Mouse (Mus musculus): Measurements from ENCODE around the gene Phactr4. TPM values are rescaled to one million over a fixed set of nuclear protein-coding genes. Genes with fewer than 3 reads are reported as not detected.

Phactr4 gene
- polyA plus RNA-seq, 1 experiment, result 13.4 TPM

GRCm38 (mm10) chr4:132383455-132383854 lies 38.8 kb downstream of the Phactr4 start:
- WGBS, result 65% methylated on average over 3 of the region's 3 CpGs
- TF ChIP-seq CTCF (IDR thresholded peaks at IDR 0.05; ENCODE audit: insufficient read depth, low read length) (no peak), POLR2A (IDR thresholded peaks at IDR 0.05; ENCODE audit: borderline replicate concordance, extremely low read depth, low read depth, low read length) (no peak)
- H3K4me3 ChIP-seq (replicated peaks; ENCODE audit: extremely low read depth, low read depth, low read length), result no peak overlapping the region
- DNase-seq, result no peak
- peaks cover 23% of the 10 kb centered on the region for H3K4me1 ChIP-seq (ENCODE audit: control insufficient read depth, insufficient read depth, low read length)

GRCm38 (mm10) chr4:132382296-132382695 lies 40.0 kb downstream of the Phactr4 start:
- WGBS, result 52% methylated on average over 4 of the region's 4 CpGs
- Histone ChIP-seq H3K4me1 (ENCODE audit: control insufficient read depth, insufficient read depth, low read length) (peaks cover 15% of the 10 kb centered on the region), H3K4me3 (replicated peaks; ENCODE audit: extremely low read depth, low read depth, low read length) (no peak overlapping the region)
- TF ChIP-seq CTCF (IDR thresholded peaks at IDR 0.05; ENCODE audit: insufficient read depth, low read length) (no peak), POLR2A (IDR thresholded peaks at IDR 0.05; ENCODE audit: borderline replicate concordance, extremely low read depth, low read depth, low read length) (no peak)
- no peak for DNase-seq

DNA sequence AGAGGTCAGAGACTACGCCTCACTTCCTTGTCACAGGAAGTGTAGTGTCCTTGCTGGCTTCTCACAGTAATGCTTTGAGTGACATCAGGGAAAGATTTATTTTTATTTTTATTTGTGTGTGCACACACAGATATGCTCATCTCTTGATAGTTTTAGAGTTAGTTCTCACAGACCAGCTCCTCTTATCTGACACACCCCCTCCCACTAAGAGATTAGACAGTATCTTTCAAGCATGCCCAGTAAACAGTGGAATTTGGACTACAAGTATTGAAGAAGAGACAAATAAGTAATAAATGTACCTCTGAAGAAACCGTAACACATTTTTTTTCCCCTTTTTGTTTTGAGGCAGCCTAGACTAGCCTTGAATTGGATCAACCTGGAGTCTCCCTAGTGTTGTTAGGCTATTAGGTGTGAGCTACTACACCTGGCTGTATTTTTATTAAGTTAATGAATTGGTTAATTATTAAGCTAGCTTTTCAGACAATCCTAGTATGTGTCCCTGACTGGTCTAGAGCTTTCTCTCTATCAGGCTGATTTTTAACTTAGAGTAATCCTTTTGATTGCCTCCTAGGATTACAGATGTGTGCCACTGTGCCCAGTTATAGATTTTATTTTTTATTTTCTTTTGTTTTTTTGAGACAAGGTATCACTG lies 41.2 kb downstream of the Phactr4 start:
- no peak for DNase-seq
- WGBS, result 83% methylated on average over 2 of the region's 2 CpGs

GRCm38 (mm10) chr4:132373820-132374219 lies 48.5 kb downstream of the Phactr4 start:
- DNase-seq, result no peak
- 100% methylated on average over 1 of the region's 1 CpGs for WGBS
- TF ChIP-seq POLR2A (IDR thresholded peaks at IDR 0.05; ENCODE audit: borderline replicate concordance, extremely low read depth, low read depth, low read length) (no peak), CTCF (IDR thresholded peaks at IDR 0.05; ENCODE audit: insufficient read depth, low read length) (no peak)
- peaks cover 2% of the 10 kb centered on the region; the same call in 1 of the 2 replicates for H3K4me1 ChIP-seq (ENCODE audit: control insufficient read depth, insufficient read depth, low read length)
- H3K4me3 ChIP-seq (replicated peaks; ENCODE audit: extremely low read depth, low read depth, low read length), result no peak overlapping the region

More for the DNA sequence above, 41.2 kb downstream of the Phactr4 start:
- H3K4me3 ChIP-seq (replicated peaks; ENCODE audit: extremely low read depth, low read depth, low read length), result no peak overlapping the region
- H3K4me1 ChIP-seq (ENCODE audit: control insufficient read depth, insufficient read depth, low read length), result peaks cover 10% of the 10 kb centered on the region
- TF ChIP-seq POLR2A (IDR thresholded peaks at IDR 0.05; ENCODE audit: borderline replicate concordance, extremely low read depth, low read depth, low read length) (no peak), CTCF (IDR thresholded peaks at IDR 0.05; ENCODE audit: insufficient read depth, low read length) (no peak)

- no peaks in the 10 kb centered on the region for H3K4me1 ChIP-seq (ENCODE audit: control insufficient read depth, insufficient read depth, low read length)
- WGBS, result 67% methylated on average over 8 of the region's 8 CpGs
- TF ChIP-seq CTCF (IDR thresholded peaks at IDR 0.05; ENCODE audit: insufficient read depth, low read length), result no peak
- TF ChIP-seq POLR2A (IDR thresholded peaks at IDR 0.05; ENCODE audit: borderline replicate concordance, extremely low read depth, low read depth, low read length), result no peak
- no peak for DNase-seq
- no peak overlapping the region for H3K4me3 ChIP-seq (replicated peaks; ENCODE audit: extremely low read depth, low read depth, low read length)
Measured at GRCm38 (mm10) chr4:132369953-132370750, 52.1 kb downstream of the Phactr4 start.

DNA sequence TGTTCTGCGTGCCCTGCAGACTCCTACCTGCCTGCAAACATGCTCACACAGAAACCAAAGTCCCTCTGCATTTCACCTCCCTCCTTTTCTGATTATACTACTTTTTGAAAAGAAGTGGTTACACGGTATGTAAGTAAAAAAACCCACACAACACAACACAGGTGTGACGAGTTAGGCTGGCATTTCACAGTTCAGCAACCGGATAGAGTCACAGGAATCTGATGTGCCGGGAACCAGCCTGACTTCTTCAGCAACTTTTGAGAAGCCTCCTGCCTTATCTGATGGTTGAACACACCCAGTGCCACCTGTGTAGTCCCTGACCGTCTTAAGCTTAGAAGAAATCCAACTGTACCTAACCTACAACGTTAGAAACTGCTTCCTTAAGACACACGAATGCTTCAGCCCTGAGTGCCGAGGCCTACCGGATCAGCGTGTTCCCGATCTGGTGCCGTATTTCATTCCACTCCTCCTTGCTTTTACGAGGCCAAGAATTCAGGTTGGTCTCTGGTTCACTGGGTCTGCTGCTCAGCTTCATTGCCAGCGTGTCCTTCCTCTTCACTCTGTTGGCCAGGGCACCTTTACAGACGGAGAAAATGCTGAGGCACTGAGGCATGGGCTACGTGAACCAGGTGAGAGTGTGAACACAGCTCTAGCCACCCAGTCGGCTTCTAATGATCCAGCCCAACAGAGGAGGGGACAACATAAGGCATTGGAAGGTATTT lies 54.6 kb downstream of the Phactr4 start:
- Histone ChIP-seq H3K4me1 (ENCODE audit: control insufficient read depth, insufficient read depth, low read length) (no peaks in the 10 kb centered on the region), H3K4me3 (replicated peaks; ENCODE audit: extremely low read depth, low read depth, low read length) (no peak overlapping the region)
- 95% methylated on average over 18 of the region's 18 CpGs for WGBS
- DNase-seq, result no peak
- TF ChIP-seq CTCF (IDR thresholded peaks at IDR 0.05; ENCODE audit: insufficient read depth, low read length) (no peak), POLR2A (IDR thresholded peaks at IDR 0.05; ENCODE audit: borderline replicate concordance, extremely low read depth, low read depth, low read length) (no peak)

GRCm38 (mm10) chr4:132365450-132366060 lies 56.7 kb downstream of the Phactr4 start:
- no peak for TF ChIP-seq CTCF (IDR thresholded peaks at IDR 0.05; ENCODE audit: insufficient read depth, low read length)
- TF ChIP-seq POLR2A (IDR thresholded peaks at IDR 0.05; ENCODE audit: borderline replicate concordance, extremely low read depth, low read depth, low read length), result no peak
- no peaks in the 10 kb centered on the region for H3K4me1 ChIP-seq (ENCODE audit: control insufficient read depth, insufficient read depth, low read length)
- no peak overlapping the region for H3K4me3 ChIP-seq (replicated peaks; ENCODE audit: extremely low read depth, low read depth, low read length)
- no peak for DNase-seq
- WGBS, result 71% methylated on average over 13 of the region's 13 CpGs

GRCm38 (mm10) chr4:132363487-132363886 lies 58.8 kb downstream of the Phactr4 start:
- WGBS, result 93% methylated on average over 11 of the region's 11 CpGs
- DNase-seq, result no peak
- H3K4me1 ChIP-seq (ENCODE audit: control insufficient read depth, insufficient read depth, low read length), result no peaks in the 10 kb centered on the region
- TF ChIP-seq POLR2A (IDR thresholded peaks at IDR 0.05; ENCODE audit: borderline replicate concordance, extremely low read depth, low read depth, low read length), result no peak
- TF ChIP-seq CTCF (IDR thresholded peaks at IDR 0.05; ENCODE audit: insufficient read depth, low read length), result no peak
- H3K4me3 ChIP-seq (replicated peaks; ENCODE audit: extremely low read depth, low read depth, low read length), result no peak overlapping the region

GRCm38 (mm10) chr4:132359510-132359909 lies 62.8 kb downstream of the Phactr4 start:
- H3K4me3 ChIP-seq (replicated peaks; ENCODE audit: extremely low read depth, low read depth, low read length), result no peak overlapping the region
- TF ChIP-seq CTCF (IDR thresholded peaks at IDR 0.05; ENCODE audit: insufficient read depth, low read length) (no peak), POLR2A (IDR thresholded peaks at IDR 0.05; ENCODE audit: borderline replicate concordance, extremely low read depth, low read depth, low read length) (no peak)
- WGBS, result 84% methylated on average over 4 of the region's 4 CpGs
- no peaks in the 10 kb centered on the region for H3K4me1 ChIP-seq (ENCODE audit: control insufficient read depth, insufficient read depth, low read length)
- no peak for DNase-seq

Measured in lung, adult 2 months (tissue).